Mouse (Mus musculus): ENCODE results near the gene Faim. TPM values are rescaled to one million over a fixed set of nuclear protein-coding genes. Genes with fewer than 3 reads are reported as not detected.
A peak's percentile ranks its signal among the peaks of the same experiment; 100 is the strongest.

Gene Faim
- total RNA-seq (2021): 1 to 10 TPM; 5.1 to 6.7 TPM

- peak; percentile 100 for DNase-seq
- intact Hi-C loops (cut with DNase I): loop anchor here (5.0 to 10.0 kb wide), 2 partner anchors 61 to 589 kb away; partner anchors contain the start of gene Dbr1
These were observed at the start of gene Faim for GRCm38 (mm10) chr9:98985800-98986475. Gene Faim, plus strand, starts transcription at chr9:98986373.

- no peak for DNase-seq
- intact Hi-C loops (cut with DNase I): loop anchor here (2.0 kb wide), 1 partner anchor 324 kb away; no protein-coding TSS in a partner anchor
These were observed 46.9 kb upstream of the Faim start for GRCm38 (mm10) chr9:98939290-98939689.

GRCm38 (mm10) chr9:98952171-98953050 lies 33.8 kb upstream of the Faim start:
- DNase-seq: no peak
- intact Hi-C loops (cut with DNase I): no loop called here

GRCm38 (mm10) chr9:98953291-98953690 lies 32.9 kb upstream of the Faim start:
- intact Hi-C loops (cut with DNase I): no loop called here
- DNase-seq: no peak

- intact Hi-C loops (cut with DNase I): no loop called here
- no peak for DNase-seq
These were observed 32.3 kb upstream of the Faim start for GRCm38 (mm10) chr9:98953830-98954229.

- intact Hi-C loops (cut with DNase I): no loop called here
- peak; percentile 17 to 26 for DNase-seq
These were observed 31.6 kb upstream of the Faim start for GRCm38 (mm10) chr9:98954391-98955102.

- intact Hi-C loops (cut with DNase I): no loop called here
- DNase-seq: peak; percentile 24 to 37
These were observed 31.0 kb upstream of the Faim start, which contains the start of gene Foxl2 for GRCm38 (mm10) chr9:98955103-98955715. Gene Foxl2, plus strand, starts transcription at chr9:98955288.

- DNase-seq: peak in 1 of 2 experiments; percentile 18
- intact Hi-C loops (cut with DNase I): no loop called here
These were observed 30.4 kb upstream of the Faim start for GRCm38 (mm10) chr9:98955716-98956224.

GRCm38 (mm10) chr9:98956591-98957381 lies 29.4 kb upstream of the Faim start:
- intact Hi-C loops (cut with DNase I): no loop called here
- DNase-seq: peak; percentile 26 to 55

- intact Hi-C loops (cut with DNase I): no loop called here
- peak; percentile 26 to 41 for DNase-seq
These were observed 28.3 kb upstream of the Faim start for GRCm38 (mm10) chr9:98957751-98958351.

- intact Hi-C loops (cut with DNase I): no loop called here
- no peak for DNase-seq
These were observed 27.5 kb upstream of the Faim start for GRCm38 (mm10) chr9:98958628-98959027.

- DNase-seq: no peak
- intact Hi-C loops (cut with DNase I): loop anchor here (10.0 kb wide), 1 partner anchor 315 kb away; no protein-coding TSS in a partner anchor
These were observed 26.3 kb upstream of the Faim start for GRCm38 (mm10) chr9:98959851-98960250.

GRCm38 (mm10) chr9:98960348-98960747 lies 25.8 kb upstream of the Faim start:
- intact Hi-C loops (cut with DNase I): loop anchor here (10.0 kb wide), 1 partner anchor 316 kb away; no protein-coding TSS in a partner anchor
- no peak for DNase-seq

- intact Hi-C loops (cut with DNase I): loop anchor here (10.0 kb wide), 1 partner anchor 317 kb away; no protein-coding TSS in a partner anchor
- no peak for DNase-seq
These were observed 24.3 kb upstream of the Faim start for GRCm38 (mm10) chr9:98961591-98962477.

- no peak for DNase-seq
- intact Hi-C loops (cut with DNase I): loop anchor here (10.0 kb wide), 1 partner anchor 318 kb away; no protein-coding TSS in a partner anchor
These were observed 23.6 kb upstream of the Faim start for GRCm38 (mm10) chr9:98962478-98963142.

- DNase-seq: no peak
- intact Hi-C loops (cut with DNase I): loop anchor here (10.0 kb wide), 1 partner anchor 319 kb away; no protein-coding TSS in a partner anchor
These were observed 22.5 kb upstream of the Faim start for GRCm38 (mm10) chr9:98963661-98964060.

GRCm38 (mm10) chr9:98965084-98965483 lies 21.1 kb upstream of the Faim start:
- intact Hi-C loops (cut with DNase I): loop anchor here (5.0 to 10.0 kb wide), 2 partner anchors 320 to 353 kb away; no protein-coding TSS in a partner anchor
- no peak for DNase-seq

Measured in heart, postnatal 36 days (tissue).